Mouse (Mus musculus) neural tube, embryonic 10.5 days (tissue): ENCODE results near the gene Apol7b.

Experiments used
- DNase-seq: peaks from one replicate; pipeline ENCODE4 v3.0.0-alpha.2; 2017; ENCODE audit warnings: low spot score; ENCODE audit errors: extremely low spot score

The Apol7b gene

GRCm38 (mm10) chr15:77387462-77387861 is 59.8 kb downstream of the Apol7b start:
- no peak for DNase-seq

DNA sequence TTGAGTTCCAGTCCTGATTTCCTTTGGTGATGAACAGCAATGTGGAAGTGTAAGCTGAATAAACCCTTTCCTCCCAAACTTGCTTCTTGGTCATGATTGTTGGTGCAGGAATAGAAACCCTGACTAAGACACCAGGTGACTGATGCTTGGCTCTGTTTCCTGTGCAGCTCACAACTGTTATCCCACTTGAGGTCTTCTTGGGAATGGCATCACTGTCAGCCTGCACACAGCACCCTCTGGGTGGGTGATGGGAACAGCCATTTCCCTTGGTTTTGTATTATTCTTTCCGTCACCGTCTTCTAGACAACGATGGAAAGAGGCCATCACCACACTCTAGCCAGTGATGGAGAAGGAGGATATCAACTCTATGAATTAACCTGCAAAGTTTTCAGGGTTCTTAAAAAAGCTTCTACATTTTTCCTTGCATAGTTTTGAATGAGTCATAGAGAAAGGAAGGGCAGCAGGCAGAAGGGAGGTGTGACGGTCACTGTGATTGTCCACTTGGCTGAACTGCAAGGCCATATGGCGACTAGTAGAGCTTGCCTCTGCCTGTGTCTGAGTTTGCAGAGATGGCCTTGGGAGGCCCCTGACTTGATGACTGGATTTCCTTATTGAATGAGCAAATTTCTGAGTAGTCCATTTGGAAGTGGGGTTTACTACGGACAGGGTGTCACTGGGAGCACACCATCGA is 62.8 kb downstream of the Apol7b start:
- DNase-seq: no peak

GRCm38 (mm10) chr15:77382880-77383279 is 64.4 kb downstream of the Apol7b start:
- DNase-seq: no peak

- DNase-seq: no peak
Observed at GRCm38 (mm10) chr15:77382271-77382850, 64.9 kb downstream of the Apol7b start.

DNA sequence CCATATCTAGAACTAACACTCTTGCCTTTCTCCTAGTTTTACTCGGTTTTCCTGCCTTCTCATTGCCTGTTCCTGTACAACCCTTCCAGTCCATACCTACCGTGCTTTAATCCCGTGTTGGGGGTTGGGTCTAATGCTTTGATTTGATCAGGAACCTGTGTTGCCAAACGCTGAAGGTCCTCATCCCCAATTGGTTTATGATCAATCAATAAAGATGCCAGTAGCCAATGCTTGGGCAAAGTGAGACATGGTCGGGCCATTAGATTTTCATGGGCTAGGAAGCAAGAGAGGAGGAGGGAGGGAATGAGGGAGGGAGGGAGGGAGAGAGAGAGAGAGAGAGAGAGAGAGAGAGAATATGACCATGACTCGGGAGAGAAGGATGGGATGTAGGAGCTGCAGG is 65.8 kb downstream of the Apol7b start:
- DNase-seq: no peak

DNA sequence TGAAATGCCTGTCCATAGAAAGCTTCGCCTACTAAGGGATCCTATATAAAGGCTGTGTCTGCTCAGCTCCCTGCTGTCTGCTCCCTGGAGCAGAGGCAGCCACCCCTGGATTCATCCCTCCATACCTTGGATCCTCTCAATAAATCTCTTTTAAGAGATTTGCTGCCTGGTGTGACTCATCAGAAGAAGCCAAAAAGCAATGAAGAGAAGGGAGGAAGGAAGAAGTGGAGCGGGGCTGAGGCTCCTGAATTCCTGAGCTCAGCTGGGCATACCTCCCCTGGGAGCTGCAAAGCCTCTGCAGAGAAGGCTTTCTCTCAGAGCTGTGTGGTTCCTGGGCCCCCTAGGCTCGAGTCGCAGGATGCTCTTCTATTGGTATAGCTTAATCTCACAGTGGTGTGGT is 67.4 kb downstream of the Apol7b start:
- no peak for DNase-seq

DNA sequence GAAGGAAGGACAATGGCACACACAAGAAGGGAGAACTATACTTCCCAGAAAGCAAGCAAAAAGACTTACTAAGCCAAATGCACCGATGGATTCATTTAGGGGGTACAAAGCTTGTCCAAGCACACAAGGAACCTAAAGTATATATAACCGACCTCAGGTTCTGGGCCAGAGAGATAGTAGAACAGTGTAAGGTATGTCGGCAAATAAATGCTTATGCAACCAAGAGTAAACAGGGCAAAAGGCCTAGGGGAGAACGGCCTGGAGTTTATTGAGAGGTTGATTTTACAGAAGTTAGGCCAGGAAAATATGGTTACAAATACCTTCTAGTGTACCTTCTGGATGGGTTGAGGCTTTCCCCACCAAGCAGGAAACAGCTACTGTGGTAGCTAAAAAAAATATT is 69.9 kb downstream of the Apol7b start:
- no peak for DNase-seq

GRCm38 (mm10) chr15:77376920-77377319 is 70.4 kb downstream of the Apol7b start:
- no peak for DNase-seq
